Comparison of ENCODE assay signal across 14 mouse cellular contexts in the genomic region with DNA sequence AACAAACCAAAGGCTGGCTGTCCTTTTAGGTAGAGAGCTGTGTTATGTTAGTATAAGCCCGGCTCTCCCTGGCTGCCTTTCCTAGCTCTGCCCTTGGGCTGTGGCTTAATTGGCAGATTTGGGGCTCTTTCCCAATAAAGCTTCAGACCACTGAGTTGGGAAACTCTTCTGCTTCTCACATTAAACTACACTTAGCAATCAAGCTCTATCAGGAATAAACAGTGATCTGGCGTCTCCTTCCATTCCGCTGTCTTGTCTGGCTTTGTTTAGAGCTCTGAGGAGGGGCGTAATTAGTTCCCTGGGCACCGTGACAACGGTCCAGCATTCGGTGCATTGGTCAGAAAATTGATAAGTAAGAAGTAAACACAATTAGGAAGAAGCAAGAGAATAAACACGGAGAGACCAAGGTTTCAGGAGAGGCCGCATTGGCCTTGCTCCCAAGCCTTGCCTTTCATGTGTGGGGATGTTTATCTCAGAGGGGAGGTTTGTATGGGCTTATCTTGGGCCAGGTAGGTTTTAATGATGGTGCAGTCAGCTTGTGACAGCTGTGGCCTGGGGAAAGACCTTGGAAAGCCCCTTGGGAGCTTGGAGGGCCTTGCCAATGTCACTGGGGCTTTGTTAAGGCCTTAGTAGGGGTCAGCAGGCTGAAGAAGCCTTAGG. TPM values are rescaled to one million over a fixed set of nuclear protein-coding genes. Genes with fewer than 3 reads are reported as not detected.
A peak's percentile ranks its signal among the peaks of the same experiment; 100 is the strongest.
DNase-seq lines count a peak whose midpoint lies in the region; ATAC-seq and TF ChIP-seq lines count a peak whose summit lies in the region.
"Had no signal": no experiment of that assay in that cellular context is flagged by ENCODE, and none has a peak within 500 bp of the region (broad histone marks: within the 10 kb centered on the region; RNA-seq: fewer than 3 reads in every experiment).

No protein-coding gene starts in this region.

- peak overlapping the region; percentile 70 for H3K27ac ChIP-seq in hindbrain, embryonic 10.5 days
- no peak overlapping the region for H3K27ac ChIP-seq in hindbrain, embryonic 14.5 days
- H3K27ac ChIP-seq in midbrain, embryonic 12.5 days (replicated peaks): 0 out of 2 replicates have a peak overlapping the region, but pooled peaks have one; percentile 12
- no peak overlapping the region for H3K27ac ChIP-seq in midbrain, embryonic 15.5 days
- H3K27ac ChIP-seq in forebrain, embryonic 12.5 days: peak overlapping the region; percentile 78
- H3K27ac ChIP-seq: limb, embryonic 10.5 days; liver, embryonic 14.5 days; macrophage had no signal

- intact Hi-C loops in gastrocnemius, postnatal 36 days (cut with DNase I): no loop called here

- no peak for ATAC-seq in hindbrain, embryonic 14.5 days (ENCODE audit: low FRiP score)
- 0 out of 2 replicates have a peak, but pooled peaks have one; percentile 20 for ATAC-seq in midbrain, embryonic 12.5 days (ENCODE audit: low FRiP score, low read depth)
- no peak for ATAC-seq in midbrain, embryonic 15.5 days (replicated peaks)
- ATAC-seq in forebrain, embryonic 12.5 days (ENCODE audit: low FRiP score): peak; percentile 52; the same call in 1 of the 2 replicates

- H3K4me3 ChIP-seq in hindbrain, embryonic 10.5 days: no peak overlapping the region
- H3K4me3 ChIP-seq in hindbrain, embryonic 14.5 days (replicated peaks; ENCODE audit: low read length): no peak overlapping the region
- no peak overlapping the region for H3K4me3 ChIP-seq in midbrain, embryonic 12.5 days
- H3K4me3 ChIP-seq in midbrain, embryonic 15.5 days: no peak overlapping the region
- H3K4me3 ChIP-seq in forebrain, embryonic 12.5 days (replicated peaks): no peak overlapping the region
- H3K4me3 ChIP-seq: limb, embryonic 10.5 days had no signal

- no peak overlapping the region for H3K4me2 ChIP-seq in hindbrain, embryonic 14.5 days (replicated peaks)
- no peak overlapping the region for H3K4me2 ChIP-seq in midbrain, embryonic 12.5 days (replicated peaks)
- no peak overlapping the region for H3K4me2 ChIP-seq in midbrain, embryonic 15.5 days
- no peak overlapping the region for H3K4me2 ChIP-seq in forebrain, embryonic 12.5 days

- 49% methylated on average over 9 of the region's 9 CpGs for WGBS in hindbrain, embryonic 10.5 days
- 37% methylated on average over 9 of the region's 9 CpGs for WGBS in hindbrain, embryonic 14.5 days
- WGBS in midbrain, embryonic 12.5 days: 50% methylated on average over 9 of the region's 9 CpGs
- 51% methylated on average over 9 of the region's 9 CpGs for WGBS in midbrain, embryonic 15.5 days
- 41% methylated on average over 9 of the region's 9 CpGs for whole genome bisulfite sequencing in forebrain, embryonic 12.5 days

- no peak for TF ChIP-seq CTCF in brain, embryonic 14.5 days (IDR thresholded peaks at IDR 0.05; ENCODE audit: borderline replicate concordance, extremely low read depth, insufficient read depth, insufficient read length)

- H3K27me3 ChIP-seq in hindbrain, embryonic 10.5 days (ENCODE audit: insufficient read depth, poor library complexity, severe bottlenecking): no peaks in the 10 kb centered on the region
- no peaks in the 10 kb centered on the region for H3K27me3 ChIP-seq in hindbrain, embryonic 14.5 days (ENCODE audit: control insufficient read depth, insufficient read depth, low read length)
- no peaks in the 10 kb centered on the region for H3K27me3 ChIP-seq in midbrain, embryonic 12.5 days
- H3K27me3 ChIP-seq in midbrain, embryonic 15.5 days (replicated peaks): no peaks in the 10 kb centered on the region
- H3K27me3 ChIP-seq in forebrain, embryonic 12.5 days: no peaks in the 10 kb centered on the region

- 0 out of 2 replicates have a peak, but pooled peaks cover 4% of the 10 kb centered on the region for H3K36me3 ChIP-seq in hindbrain, embryonic 10.5 days
- no peaks in the 10 kb centered on the region for H3K36me3 ChIP-seq in hindbrain, embryonic 14.5 days (replicated peaks; ENCODE audit: control insufficient read depth, insufficient read depth)
- H3K36me3 ChIP-seq in midbrain, embryonic 12.5 days: no peaks in the 10 kb centered on the region; the same call in 1 of the 2 replicates
- no peaks in the 10 kb centered on the region for H3K36me3 ChIP-seq in midbrain, embryonic 15.5 days (replicated peaks)
- H3K36me3 ChIP-seq in forebrain, embryonic 12.5 days (replicated peaks): no peaks in the 10 kb centered on the region
- H3K36me3 ChIP-seq: limb, embryonic 10.5 days had no signal

- no peaks in the 10 kb centered on the region for H3K9me3 ChIP-seq in hindbrain, embryonic 10.5 days
- H3K9me3 ChIP-seq in hindbrain, embryonic 14.5 days (ENCODE audit: control insufficient read depth, low read length): no peaks in the 10 kb centered on the region
- H3K9me3 ChIP-seq in midbrain, embryonic 12.5 days: no peaks in the 10 kb centered on the region
- no peaks in the 10 kb centered on the region for H3K9me3 ChIP-seq in midbrain, embryonic 15.5 days
- H3K9me3 ChIP-seq in forebrain, embryonic 12.5 days: no peaks in the 10 kb centered on the region
- H3K9me3 ChIP-seq: limb, embryonic 10.5 days had no signal

- no peak for TF ChIP-seq POLR2A in brain, embryonic 14.5 days (IDR thresholded peaks at IDR 0.05; ENCODE audit: borderline replicate concordance, extremely low read depth, insufficient read depth, insufficient read length, poor library complexity, severe bottlenecking)

- H3K4me1 ChIP-seq in hindbrain, embryonic 10.5 days (replicated peaks): peaks cover 41% of the 10 kb centered on the region
- no peaks in the 10 kb centered on the region for H3K4me1 ChIP-seq in hindbrain, embryonic 14.5 days (replicated peaks; ENCODE audit: control insufficient read depth, insufficient read depth, low read length)
- peaks cover 28% of the 10 kb centered on the region for H3K4me1 ChIP-seq in midbrain, embryonic 12.5 days
- no peaks in the 10 kb centered on the region for H3K4me1 ChIP-seq in midbrain, embryonic 15.5 days
- peaks cover 22% of the 10 kb centered on the region for H3K4me1 ChIP-seq in forebrain, embryonic 12.5 days

- H3K9ac ChIP-seq in hindbrain, embryonic 14.5 days: no peak overlapping the region
- no peak overlapping the region for H3K9ac ChIP-seq in midbrain, embryonic 12.5 days (replicated peaks)
- no peak overlapping the region for H3K9ac ChIP-seq in midbrain, embryonic 15.5 days
- no peak overlapping the region for H3K9ac ChIP-seq in forebrain, embryonic 12.5 days
- H3K9ac ChIP-seq: liver, embryonic 14.5 days had no signal

- DNase-seq in hindbrain, embryonic 10.5 days (ENCODE audit: low spot score): no peak
- DNase-seq in hindbrain, embryonic 14.5 days (ENCODE audit: low spot score): no peak
- peak; percentile 84 for DNase-seq in brain, embryonic 14.5 days (ENCODE audit: low read depth)
- no peak for DNase-seq in heart, adult 8-10 months (ENCODE audit: low spot score)
- no peak for DNase-seq in gastrocnemius, postnatal 36 days
- DNase-seq: cerebellum, adult 18-20 months; kidney, adult 8-10 months; kidney, postnatal 36 days had no signal

RNA-seq across cellular contexts. Expression of a gene that starts 19.5 kb away (rescaled TPM):
- polyA plus RNA-seq in hindbrain, embryonic 10.5 days (2016; fragmentation: Nextera tagmentation; extraction: Ambion mirVana): 2.7 and 2.9 TPM in 2 replicates
- polyA plus RNA-seq in hindbrain, embryonic 14.5 days (2014; fragmentation: Nextera tagmentation; extraction: Ambion mirVana): 3.9 TPM in 2 replicates
- 3.6 and 3.9 TPM in 2 replicates for polyA plus RNA-seq in midbrain, embryonic 12.5 days (2016; fragmentation: Nextera tagmentation; extraction: Ambion mirVana)
- 3.9 and 4.4 TPM in 2 replicates for polyA plus RNA-seq in midbrain, embryonic 15.5 days (2015; fragmentation: Nextera tagmentation; extraction: Ambion mirVana)
- polyA plus RNA-seq in brain, embryonic 14.5 days (2012; rRNA removed): 2.2 and 2.8 TPM in 2 replicates
- 3.7 and 3.9 TPM in 2 replicates for polyA plus RNA-seq in forebrain, embryonic 12.5 days (2016; fragmentation: Nextera tagmentation; extraction: Ambion mirVana)
- total RNA-seq in heart, adult 8-10 months (2022): 1 to 10 TPM; 4.8 to 7.5 (median 5.6) TPM
- total RNA-seq in gastrocnemius, postnatal 36 days (2021): 1 to 10 TPM; 1.1 to 4.9 TPM

RNA-seq across cellular contexts. Expression of a gene that starts 41.8 kb away (rescaled TPM):
- polyA plus RNA-seq in hindbrain, embryonic 10.5 days (2016; fragmentation: Nextera tagmentation; extraction: Ambion mirVana): 17.2 and 17.7 TPM in 2 replicates
- polyA plus RNA-seq in hindbrain, embryonic 14.5 days (2014; fragmentation: Nextera tagmentation; extraction: Ambion mirVana): 18.5 and 19.0 TPM in 2 replicates
- polyA plus RNA-seq in midbrain, embryonic 12.5 days (2016; fragmentation: Nextera tagmentation; extraction: Ambion mirVana): 28.3 and 30.0 TPM in 2 replicates
- 24.4 and 25.3 TPM in 2 replicates for polyA plus RNA-seq in midbrain, embryonic 15.5 days (2015; fragmentation: Nextera tagmentation; extraction: Ambion mirVana)
- 45.8 and 55.9 TPM in 2 replicates for polyA plus RNA-seq in brain, embryonic 14.5 days (2012; rRNA removed)
- polyA plus RNA-seq in forebrain, embryonic 12.5 days (2016; fragmentation: Nextera tagmentation; extraction: Ambion mirVana): 36.4 and 40.5 TPM in 2 replicates
- 10 to 100 TPM; 29.5 to 43.4 (median 38.7) TPM for total RNA-seq in heart, adult 8-10 months (2022)
- 10 to 100 TPM; 35.3 to 39.5 TPM for total RNA-seq in gastrocnemius, postnatal 36 days (2021)

RNA-seq across cellular contexts. Expression of a gene that starts 49.4 kb away (rescaled TPM):
- 96.1 and 106 TPM in 2 replicates for polyA plus RNA-seq in hindbrain, embryonic 10.5 days (2016; fragmentation: Nextera tagmentation; extraction: Ambion mirVana)
- 70.4 and 72.6 TPM in 2 replicates for polyA plus RNA-seq in hindbrain, embryonic 14.5 days (2014; fragmentation: Nextera tagmentation; extraction: Ambion mirVana)
- 86.1 and 90.3 TPM in 2 replicates for polyA plus RNA-seq in midbrain, embryonic 12.5 days (2016; fragmentation: Nextera tagmentation; extraction: Ambion mirVana)
- 76.2 and 77.9 TPM in 2 replicates for polyA plus RNA-seq in midbrain, embryonic 15.5 days (2015; fragmentation: Nextera tagmentation; extraction: Ambion mirVana)
- polyA plus RNA-seq in brain, embryonic 14.5 days (2012; rRNA removed): 74.4 and 86.3 TPM in 2 replicates
- 91.3 and 93.0 TPM in 2 replicates for polyA plus RNA-seq in forebrain, embryonic 12.5 days (2016; fragmentation: Nextera tagmentation; extraction: Ambion mirVana)
- total RNA-seq in heart, adult 8-10 months (2022): 10 to 100 TPM; 36.3 to 39.7 (median 38.0) TPM
- 10 to 100 TPM; 23.7 to 28.2 TPM for total RNA-seq in gastrocnemius, postnatal 36 days (2021)

Comparison
In these comparisons a context has a peak if more than half of its experiments do, and no peak if none do; other contexts are left out.
1. H3K27ac ChIP-seq: peak in hindbrain, embryonic 10.5 days (single experiment), midbrain, embryonic 12.5 days (single experiment) and forebrain, embryonic 12.5 days (single experiment); none in hindbrain, embryonic 14.5 days (single experiment) and midbrain, embryonic 15.5 days (single experiment).
2. ATAC-seq: peak in midbrain, embryonic 12.5 days (single experiment) and forebrain, embryonic 12.5 days (single experiment); none in hindbrain, embryonic 14.5 days (single experiment) and midbrain, embryonic 15.5 days (single experiment).